Mouse (Mus musculus) ES-Bruce4 (cell line): ENCODE data around the gene Ptpn4.

ENCODE experiments used
- CTCF ChIP-seq: IDR thresholded peaks from one replicate; pipeline ENCODE4 v1.8.1; 2011; ENCODE audit warnings: low read depth, low read length
- POLR2A ChIP-seq: IDR thresholded peaks from one replicate; pipeline ENCODE4 v1.8.1; 2011; ENCODE audit warnings: low read length; ENCODE audit not compliant: insufficient read depth

DNA sequence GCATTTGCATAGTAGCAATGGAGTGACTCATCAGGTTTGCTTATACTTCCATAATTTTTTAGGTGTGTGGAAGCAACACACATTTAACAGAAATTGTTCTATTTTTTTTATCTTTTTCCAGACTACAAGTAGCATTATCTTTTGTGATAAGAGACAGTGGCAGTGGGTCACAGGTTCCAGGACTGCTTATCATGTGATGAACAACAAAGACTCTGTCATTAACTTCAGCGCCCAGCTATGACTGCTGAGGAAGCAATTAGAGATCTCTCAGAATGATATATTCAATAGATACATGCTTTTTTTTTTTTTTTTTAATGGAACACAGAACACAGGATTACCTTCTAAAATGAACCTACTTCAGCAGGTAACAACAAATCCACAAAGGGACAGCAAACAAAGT is 207.0 kb downstream of the Ptpn4 start:
- TF ChIP-seq POLR2A (no peak), CTCF (no peak)
